Mouse (Mus musculus): ENCODE data around the gene Samd14.
A peak's percentile ranks its signal among the peaks of the same experiment; 100 is the strongest.

Samd14 gene

DNA sequence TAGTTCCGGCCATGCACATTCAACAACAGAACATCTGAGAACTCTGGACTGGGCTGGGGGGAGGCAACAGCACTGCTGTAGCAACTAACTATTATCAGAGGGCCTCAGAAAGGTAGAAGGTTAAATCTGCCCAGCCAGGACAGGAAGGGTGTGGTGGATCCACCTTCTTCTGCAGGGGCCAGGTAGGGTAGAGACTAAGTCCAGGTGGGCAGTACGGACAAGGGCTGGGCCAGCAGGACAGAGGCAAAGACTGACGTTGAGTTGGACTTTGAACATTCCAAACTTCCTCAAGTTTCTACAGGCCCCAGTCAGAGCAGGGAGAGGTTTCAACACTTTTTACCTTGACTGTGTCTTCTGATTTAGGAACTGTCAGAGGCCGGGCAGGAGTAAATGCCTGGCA lies 65.0 kb downstream of the Samd14 start:
- DNase-seq: no peak

DNA sequence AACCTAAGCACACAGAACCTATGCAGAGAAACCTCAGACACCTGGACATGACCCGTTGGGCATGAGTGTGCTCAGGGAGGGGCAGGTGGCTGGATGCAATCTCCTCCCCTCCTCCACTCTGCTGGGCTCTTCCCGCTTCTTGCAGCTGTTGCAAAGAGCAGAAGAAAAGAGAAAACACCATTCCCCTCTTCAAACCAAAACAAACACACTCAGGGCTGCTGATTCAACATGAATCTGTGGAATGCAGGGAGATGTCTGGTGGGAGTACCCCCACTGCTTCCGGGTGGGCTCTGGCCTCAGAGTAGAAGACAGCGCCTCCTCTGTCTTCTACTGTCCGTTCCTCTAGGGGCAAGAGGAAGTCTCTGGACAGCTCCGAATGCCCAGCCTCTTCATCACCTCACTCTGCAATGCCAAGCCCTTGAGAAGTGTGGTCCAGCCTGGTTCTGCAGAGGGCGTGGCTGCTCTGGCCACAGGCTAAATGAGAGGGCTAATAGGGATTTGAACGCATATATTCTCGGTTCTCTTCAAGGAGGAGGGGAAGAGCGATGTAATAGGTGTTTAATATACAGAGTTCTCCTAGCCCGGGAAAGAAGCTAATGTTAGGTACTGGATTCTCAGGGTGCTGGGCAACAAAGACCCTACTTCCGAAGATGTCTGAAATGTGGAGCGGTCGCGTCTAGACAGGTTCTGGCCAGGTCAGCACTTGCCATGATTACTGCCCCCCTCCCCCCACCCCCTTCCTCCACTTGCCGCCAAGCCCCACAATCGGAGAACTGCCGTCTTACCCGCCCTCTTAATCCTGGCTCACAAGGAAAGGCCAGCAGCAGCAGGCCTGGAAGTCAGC lies 65.7 kb downstream of the Samd14 start:
- DNase-seq: peak; percentile 67
